Mouse (Mus musculus) cerebellum, adult (tissue): ENCODE measurements around the gene Gm16503.
"Not testable (repeated sequence)": the region's sequence is repeated elsewhere in the genome, so short reads cannot be mapped to it uniquely, and the experiment has no call there.

Experiments used
- ATAC-seq: cut with Nextera tagmentation; 2 replicates; pipeline ENCODE4 v1.9.2; 2017; ENCODE audit warnings: mild to moderate bottlenecking, moderate library complexity, mixed read lengths; ENCODE audit not compliant: insufficient number of reproducible peaks, low FRiP score, low TSS enrichment

Gm16503 gene

GRCm38 (mm10) chr4:147539918-147540317, at the start of gene Gm16503:
TSS of gene Gm16503 (plus strand) at chr4:147540218.
- not testable (repeated sequence) for ATAC-seq

GRCm38 (mm10) chr4:147492117-147492516, 47.9 kb upstream of the Gm16503 start, which contains the start of gene Zfp982:
TSS of gene Zfp982 (plus strand) at chr4:147492417.
- ATAC-seq, result not testable (repeated sequence)

GRCm38 (mm10) chr4:147498772-147499613, 41.0 kb upstream of the Gm16503 start:
- ATAC-seq, result not testable (repeated sequence)

- ATAC-seq, result no peak
Measured at GRCm38 (mm10) chr4:147509174-147509573, 30.8 kb upstream of the Gm16503 start.

- ATAC-seq, result 0 out of 2 replicates have a peak, but pooled peaks have one; percentile 20
Measured at GRCm38 (mm10) chr4:147518981-147519380, 21.0 kb upstream of the Gm16503 start.

- no peak for ATAC-seq
Measured at GRCm38 (mm10) chr4:147520100-147520499, 19.9 kb upstream of the Gm16503 start.

- no peak for ATAC-seq
Measured at GRCm38 (mm10) chr4:147525125-147525524, 14.9 kb upstream of the Gm16503 start.

- no peak for ATAC-seq
Measured at GRCm38 (mm10) chr4:147530366-147530765, 9.7 kb upstream of the Gm16503 start.

GRCm38 (mm10) chr4:147535916-147536315, 4.1 kb upstream of the Gm16503 start:
- ATAC-seq, result not testable (repeated sequence)

GRCm38 (mm10) chr4:147537702-147538101, 2.3 kb upstream of the Gm16503 start:
- ATAC-seq, result no peak

GRCm38 (mm10) chr4:147541105-147541504, 1.1 kb downstream of the Gm16503 start:
- no peak for ATAC-seq

- not testable (repeated sequence) for ATAC-seq
Measured at GRCm38 (mm10) chr4:147553071-147553470, 13.1 kb downstream of the Gm16503 start, which contains the start of gene Zfp985. TSS of gene Zfp985 (plus strand) at chr4:147553277.

GRCm38 (mm10) chr4:147554361-147554760, 14.3 kb downstream of the Gm16503 start:
- not testable (repeated sequence) for ATAC-seq

GRCm38 (mm10) chr4:147556921-147557320, 16.9 kb downstream of the Gm16503 start:
- ATAC-seq, result not testable (repeated sequence)

GRCm38 (mm10) chr4:147558011-147558410, 18.0 kb downstream of the Gm16503 start:
- ATAC-seq, result not testable (repeated sequence)

- ATAC-seq, result not testable (repeated sequence)
Measured at GRCm38 (mm10) chr4:147559096-147559495, 19.1 kb downstream of the Gm16503 start.

GRCm38 (mm10) chr4:147565426-147566220, 25.6 kb downstream of the Gm16503 start:
- no peak for ATAC-seq

GRCm38 (mm10) chr4:147571156-147571555, 31.1 kb downstream of the Gm16503 start:
- ATAC-seq, result not testable (repeated sequence)

GRCm38 (mm10) chr4:147579371-147579770, 39.4 kb downstream of the Gm16503 start:
- ATAC-seq, result not testable (repeated sequence)

GRCm38 (mm10) chr4:147586511-147587473, 46.8 kb downstream of the Gm16503 start:
- no peak for ATAC-seq
